Mouse (Mus musculus) neural tube, postnatal 0 days (tissue): ENCODE measurements around the gene Tet1. TPM values are rescaled to one million over a fixed set of nuclear protein-coding genes. Genes with fewer than 3 reads are reported as not detected.

Experiments used
- polyA plus RNA-seq: library from polyadenylated mRNA; unstranded; fragments of >200 nt; fragmentation: Nextera tagmentation; extraction: Ambion mirVana; gene quantifications from 2 replicates; pipeline ENCODE4 v1.2.1, GENCODE M21; 2015

The Tet1 gene
- polyA plus RNA-seq = 34.6 and 41.2 TPM in 2 replicates

GRCm38 (mm10) chr10:62908896-62909295, at the start of gene Tet1:
Gene Tet1, minus strand, starts transcription at chr10:62908996.

DNA sequence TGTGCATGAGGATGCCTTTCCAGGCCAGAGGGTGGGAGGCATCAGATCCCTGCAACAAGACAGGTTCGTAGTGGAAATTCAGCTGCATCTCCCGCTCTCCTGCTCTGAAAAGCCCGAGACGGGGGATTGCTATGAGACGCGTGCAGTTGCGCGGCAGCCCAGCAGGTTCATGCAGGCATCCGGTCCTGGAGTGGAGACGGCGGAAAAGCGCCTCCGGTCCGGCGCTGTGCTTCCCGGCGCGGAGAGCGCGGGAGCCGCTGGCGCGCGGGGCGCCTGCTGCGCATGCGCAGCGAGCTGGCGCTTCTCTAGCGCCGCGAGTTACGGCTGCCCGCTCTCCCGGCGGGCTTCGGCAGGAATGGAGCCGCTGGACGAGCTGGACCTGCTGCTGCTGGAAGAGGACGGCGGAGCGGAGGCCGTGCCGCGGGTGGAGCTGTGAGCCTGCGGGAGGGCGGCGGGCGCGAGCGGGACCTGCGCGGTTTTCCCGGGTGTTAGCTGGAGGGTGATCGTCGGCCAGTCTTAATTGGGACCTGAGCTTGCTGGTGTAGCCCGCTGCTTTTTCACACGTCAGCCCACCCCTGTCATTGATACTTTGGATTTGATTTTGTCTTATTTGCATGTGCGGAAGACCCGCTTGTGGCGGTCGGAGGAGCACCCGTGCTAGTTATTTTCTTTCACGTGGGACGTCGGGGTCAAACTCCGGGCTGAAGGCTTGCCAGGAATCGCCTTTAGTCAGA, 38.1 kb upstream of the Tet1 start, which contains the start of gene Dna2:
Gene Dna2, plus strand, starts transcription at position 289 of the 734 bp plus-strand sequence.

DNA sequence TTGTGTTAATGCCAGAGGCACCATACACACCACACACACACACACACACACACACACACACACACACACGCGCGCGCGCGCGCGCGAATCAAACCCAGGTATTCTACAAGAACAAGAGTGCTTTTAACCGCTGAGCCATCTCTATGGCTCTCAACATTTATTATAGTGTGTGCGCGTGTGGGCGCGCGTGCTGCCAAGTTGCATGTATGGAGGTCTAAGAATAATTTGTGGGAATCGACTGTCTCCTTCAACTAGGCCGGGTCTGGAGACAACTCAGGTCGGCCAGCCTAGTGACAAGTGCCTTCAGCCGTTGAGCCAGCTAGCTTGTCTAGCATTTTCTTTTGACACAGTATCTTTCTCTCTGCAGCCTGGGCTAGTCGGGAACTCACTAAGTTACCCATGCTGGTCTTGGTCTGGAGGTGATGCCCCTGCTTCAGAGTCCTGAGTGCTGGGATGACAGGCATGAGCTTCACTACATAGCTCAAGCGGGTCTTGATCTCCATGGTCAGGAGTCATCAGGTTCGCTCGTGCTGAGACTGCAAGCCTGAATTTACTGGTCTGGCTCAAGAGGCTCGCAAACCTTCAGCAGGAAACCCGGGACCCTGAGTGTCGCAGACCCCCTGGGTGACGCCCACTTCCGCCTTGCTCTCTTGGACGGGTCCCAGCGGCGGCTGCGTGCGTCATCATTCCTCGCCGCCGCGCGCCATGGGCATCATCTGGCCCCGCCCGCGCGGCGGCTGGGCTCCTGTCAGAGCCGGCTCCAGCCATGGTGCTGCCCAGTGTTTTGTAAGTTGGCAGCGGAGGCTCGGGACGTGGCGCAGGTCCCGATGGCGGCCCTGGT, 11.3 kb upstream of the Tet1 start, which contains the start of gene Slc25a16:
Gene Slc25a16, plus strand, starts transcription at position 709 of the 841 bp plus-strand sequence.

GRCm38 (mm10) chr10:62792177-62793090, 116.4 kb downstream of the Tet1 start, which contains the start of gene Ccar1:
Gene Ccar1, minus strand, starts transcription at chr10:62792286.

Other genes starting within 250 kb of the Tet1 start
- gene Stox1, start 182.9 kb downstream of the Tet1 start, polyA plus RNA-seq = 3.3 and 5.6 TPM in 2 replicates
- 58.2 and 63.9 TPM in 2 replicates for gene Ccar1, start 116.7 kb downstream of the Tet1 start, polyA plus RNA-seq
- 15.2 and 15.3 TPM in 2 replicates for gene Slc25a16, start 11.6 kb upstream of the Tet1 start, polyA plus RNA-seq
- gene Dna2, start 38.0 kb upstream of the Tet1 start, polyA plus RNA-seq = 3.0 and 4.4 TPM in 2 replicates
- gene Rufy2, start 71.2 kb upstream of the Tet1 start, polyA plus RNA-seq = 62.1 and 64.2 TPM in 2 replicates
- gene Hnrnph3, start 115.2 kb upstream of the Tet1 start, polyA plus RNA-seq = 61.6 and 68.6 TPM in 2 replicates
- gene Pbld2, start 115.3 kb upstream of the Tet1 start, polyA plus RNA-seq = 0.54 and 0.66 TPM in 2 replicates
- 0.61 and 0.80 TPM in 2 replicates for gene Pbld1, start 151.2 kb upstream of the Tet1 start, polyA plus RNA-seq
- gene Atoh7, start 190.7 kb upstream of the Tet1 start, polyA plus RNA-seq = 4.4 and 4.9 TPM in 2 replicates